Mouse (Mus musculus): Measurements from ENCODE around the gene Snta1.

GRCm38 (mm10) chr2:154422181-154422580 is 14.3 kb upstream of the Snta1 start:
- TF ChIP-seq CTCF (IDR thresholded peaks at IDR 0.05; ENCODE audit: borderline replicate concordance, insufficient read depth, low read depth, low read length), result no peak
- no peak for TF ChIP-seq POLR2A (IDR thresholded peaks at IDR 0.05; ENCODE audit: borderline replicate concordance, insufficient read depth, low read length)
